Comparison of ENCODE assay signal across 16 mouse cellular contexts in genomic region chr6:127431196-127431766, GRCm38 (mm10).
"Had no signal": no experiment of that assay in that cellular context is flagged by ENCODE, and none has a peak within 500 bp of the region (broad histone marks: within the 10 kb centered on the region; RNA-seq: fewer than 3 reads in every experiment).

No protein-coding gene starts in this region.

- H3K27ac ChIP-seq: limb, embryonic 12.5 days; liver, embryonic 14.5 days; neural tube, embryonic 13.5 days had no signal

- H3K36me3 ChIP-seq: limb, embryonic 12.5 days; neural tube, embryonic 13.5 days had no signal

- DNase-seq: kidney, adult 2 months; kidney, postnatal 25 days; layer of hippocampus, adult 9-11 months; layer of hippocampus, postnatal 36 days; lung, adult 2 months; lung, postnatal 36 days; retina, postnatal 1 day; right cerebral cortex, postnatal 4 days; spleen, adult 18-20 months; thymus, adult 2 months; thymus, postnatal 36 days had no signal

- H3K27me3 ChIP-seq: limb, embryonic 12.5 days; neural tube, embryonic 13.5 days had no signal

- H3K4me2 ChIP-seq: limb, embryonic 12.5 days; neural tube, embryonic 13.5 days had no signal

- H3K4me3 ChIP-seq: limb, embryonic 12.5 days; neural tube, embryonic 13.5 days had no signal

- H3K9me3 ChIP-seq: limb, embryonic 12.5 days; neural tube, embryonic 13.5 days had no signal

- H3K4me1 ChIP-seq: limb, embryonic 12.5 days; neural tube, embryonic 13.5 days had no signal

- ATAC-seq: intestine, embryonic 16.5 days; lung, postnatal 0 days had no signal

- H3K9ac ChIP-seq: limb, embryonic 12.5 days; liver, embryonic 14.5 days; neural tube, embryonic 13.5 days had no signal
